Mouse (Mus musculus): ENCODE results near the gene Tcf20. TPM values are rescaled to one million over a fixed set of nuclear protein-coding genes. Genes with fewer than 3 reads are reported as not detected.

The Tcf20 gene
- polyA plus RNA-seq, 1 experiment from 2014 or later, result 15.2 TPM

- 30% methylated on average over 5 of the region's 5 CpGs for WGBS
- no peak overlapping the region for H3K4me3 ChIP-seq
- peaks cover 98% of the 10 kb centered on the region for H3K4me1 ChIP-seq
- peak; percentile 60 for ATAC-seq (ENCODE audit: insufficient number of reproducible peaks, insufficient read depth, low FRiP score, low TSS enrichment, low read depth)
- peak overlapping the region; percentile 50 for H3K4me2 ChIP-seq
- H3K36me3 ChIP-seq, result peaks cover 5% of the 10 kb centered on the region; the same call in 1 of the 2 replicates
- peak overlapping the region; percentile 46 for H3K9ac ChIP-seq
- H3K27me3 ChIP-seq, result no peaks in the 10 kb centered on the region
- no peaks in the 10 kb centered on the region for H3K9me3 ChIP-seq
- H3K27ac ChIP-seq, result peak overlapping the region; percentile 87
Observed at GRCm38 (mm10) chr15:82937428-82937992, 50.2 kb downstream of the Tcf20 start.

- Histone ChIP-seq H3K27me3 (no peaks in the 10 kb centered on the region; the same call in 1 of the 2 replicates), H3K4me1 (peaks cover 87% of the 10 kb centered on the region), H3K9me3 (no peaks in the 10 kb centered on the region), H3K36me3 (peaks cover 5% of the 10 kb centered on the region; the same call in 1 of the 2 replicates), H3K4me2 (no peak overlapping the region), H3K9ac (no peak overlapping the region), H3K4me3 (no peak overlapping the region), H3K27ac (no peak overlapping the region)
- no peak for ATAC-seq (ENCODE audit: insufficient number of reproducible peaks, insufficient read depth, low FRiP score, low TSS enrichment, low read depth)
- 76% methylated on average over 10 of the region's 10 CpGs for WGBS
Observed at GRCm38 (mm10) chr15:82934971-82935370, 52.7 kb downstream of the Tcf20 start.

- no peaks in the 10 kb centered on the region for H3K36me3 ChIP-seq
- H3K27ac ChIP-seq, result peak overlapping the region; percentile 82
- H3K9ac ChIP-seq, result 0 out of 2 replicates have a peak overlapping the region, but pooled peaks have one; percentile 46
- no peak overlapping the region for H3K4me3 ChIP-seq
- no peak for ATAC-seq (ENCODE audit: insufficient number of reproducible peaks, insufficient read depth, low FRiP score, low TSS enrichment, low read depth)
- H3K4me1 ChIP-seq, result peaks cover 89% of the 10 kb centered on the region
- WGBS, result 33% methylated on average over 4 of the region's 4 CpGs
- H3K9me3 ChIP-seq, result no peaks in the 10 kb centered on the region
- H3K4me2 ChIP-seq, result no peak overlapping the region
- H3K27me3 ChIP-seq, result peaks cover 8% of the 10 kb centered on the region; the same call in 1 of the 2 replicates
Observed at GRCm38 (mm10) chr15:82932936-82933650, 54.6 kb downstream of the Tcf20 start.

- no peak overlapping the region for H3K27ac ChIP-seq
- no peak overlapping the region for H3K9ac ChIP-seq
- no peak overlapping the region for H3K4me2 ChIP-seq
- WGBS, result 86% methylated on average over 5 of the region's 5 CpGs
- no peak for ATAC-seq (ENCODE audit: insufficient number of reproducible peaks, insufficient read depth, low FRiP score, low TSS enrichment, low read depth)
- H3K36me3 ChIP-seq, result no peaks in the 10 kb centered on the region
- H3K4me1 ChIP-seq, result peaks cover 89% of the 10 kb centered on the region
- no peak overlapping the region for H3K4me3 ChIP-seq
- H3K9me3 ChIP-seq, result no peaks in the 10 kb centered on the region
- H3K27me3 ChIP-seq, result peaks cover 8% of the 10 kb centered on the region
Observed at GRCm38 (mm10) chr15:82931436-82931835, 56.2 kb downstream of the Tcf20 start.

- Histone ChIP-seq H3K9ac (0 out of 2 replicates have a peak overlapping the region, but pooled peaks have one; percentile 22), H3K4me1 (peaks cover 89% of the 10 kb centered on the region), H3K27ac (peak overlapping the region; percentile 62; the same call in 1 of the 2 replicates), H3K36me3 (no peaks in the 10 kb centered on the region), H3K27me3 (peaks cover 8% of the 10 kb centered on the region), H3K4me3 (no peak overlapping the region), H3K4me2 (peak overlapping the region; percentile 24; the same call in 1 of the 2 replicates), H3K9me3 (no peaks in the 10 kb centered on the region)
- ATAC-seq (ENCODE audit: insufficient number of reproducible peaks, insufficient read depth, low FRiP score, low TSS enrichment, low read depth), result no peak
- WGBS, result 26% methylated on average over 9 of the region's 9 CpGs
Observed at GRCm38 (mm10) chr15:82929595-82929994, 58.1 kb downstream of the Tcf20 start.

- H3K4me2 ChIP-seq, result no peak overlapping the region; the same call in 1 of the 2 replicates
- no peaks in the 10 kb centered on the region for H3K9me3 ChIP-seq
- H3K36me3 ChIP-seq, result no peaks in the 10 kb centered on the region
- ATAC-seq (ENCODE audit: insufficient number of reproducible peaks, insufficient read depth, low FRiP score, low TSS enrichment, low read depth), result no peak
- H3K27ac ChIP-seq, result peak overlapping the region; percentile 62; the same call in 1 of the 2 replicates
- H3K9ac ChIP-seq, result no peak overlapping the region
- no peak overlapping the region for H3K4me3 ChIP-seq
- 50% methylated on average over 8 of the region's 8 CpGs for WGBS
- H3K27me3 ChIP-seq, result peaks cover 8% of the 10 kb centered on the region
- H3K4me1 ChIP-seq, result peaks cover 89% of the 10 kb centered on the region
Observed at GRCm38 (mm10) chr15:82928844-82929243, 58.8 kb downstream of the Tcf20 start.

GRCm38 (mm10) chr15:82928023-82928422, 59.6 kb downstream of the Tcf20 start:
- Histone ChIP-seq H3K36me3 (no peaks in the 10 kb centered on the region), H3K4me3 (no peak overlapping the region), H3K9me3 (no peaks in the 10 kb centered on the region), H3K4me2 (no peak overlapping the region), H3K4me1 (peaks cover 89% of the 10 kb centered on the region), H3K27me3 (peaks cover 8% of the 10 kb centered on the region), H3K9ac (0 out of 2 replicates have a peak overlapping the region, but pooled peaks have one; percentile 7), H3K27ac (no peak overlapping the region; the same call in 1 of the 2 replicates)
- ATAC-seq (ENCODE audit: insufficient number of reproducible peaks, insufficient read depth, low FRiP score, low TSS enrichment, low read depth), result no peak
- WGBS, result 11% methylated on average over 6 of the region's 6 CpGs

GRCm38 (mm10) chr15:82927057-82927456, 60.6 kb downstream of the Tcf20 start:
- WGBS, result 61% methylated on average over 5 of the region's 5 CpGs
- H3K4me2 ChIP-seq, result no peak overlapping the region
- no peaks in the 10 kb centered on the region for H3K9me3 ChIP-seq
- H3K4me3 ChIP-seq, result no peak overlapping the region
- H3K27ac ChIP-seq, result no peak overlapping the region; the same call in 1 of the 2 replicates
- H3K9ac ChIP-seq, result no peak overlapping the region
- H3K4me1 ChIP-seq, result peaks cover 91% of the 10 kb centered on the region
- no peaks in the 10 kb centered on the region for H3K36me3 ChIP-seq
- ATAC-seq (ENCODE audit: insufficient number of reproducible peaks, insufficient read depth, low FRiP score, low TSS enrichment, low read depth), result no peak
- peaks cover 8% of the 10 kb centered on the region for H3K27me3 ChIP-seq

GRCm38 (mm10) chr15:82924679-82925425, 62.8 kb downstream of the Tcf20 start:
- H3K27ac ChIP-seq, result peak overlapping the region; percentile 91
- H3K4me1 ChIP-seq, result peaks cover 96% of the 10 kb centered on the region
- WGBS, result under 1% methylated on average over 11 of the region's 11 CpGs
- no peak for ATAC-seq (ENCODE audit: insufficient number of reproducible peaks, insufficient read depth, low FRiP score, low TSS enrichment, low read depth)
- no peaks in the 10 kb centered on the region for H3K9me3 ChIP-seq
- H3K27me3 ChIP-seq, result peaks cover 8% of the 10 kb centered on the region
- H3K9ac ChIP-seq, result no peak overlapping the region
- H3K4me3 ChIP-seq, result no peak overlapping the region
- H3K36me3 ChIP-seq, result no peaks in the 10 kb centered on the region
- H3K4me2 ChIP-seq, result peak overlapping the region; percentile 47

GRCm38 (mm10) chr15:82923531-82923930, 64.1 kb downstream of the Tcf20 start:
- Histone ChIP-seq H3K4me2 (no peak overlapping the region), H3K4me1 (peaks cover 94% of the 10 kb centered on the region), H3K27ac (peak overlapping the region; percentile 91; the same call in 1 of the 2 replicates), H3K9ac (0 out of 2 replicates have a peak overlapping the region, but pooled peaks have one; percentile 21), H3K27me3 (peaks cover 7% of the 10 kb centered on the region), H3K4me3 (no peak overlapping the region), H3K9me3 (no peaks in the 10 kb centered on the region), H3K36me3 (no peaks in the 10 kb centered on the region)
- WGBS, result 68% methylated on average over 5 of the region's 5 CpGs
- ATAC-seq (ENCODE audit: insufficient number of reproducible peaks, insufficient read depth, low FRiP score, low TSS enrichment, low read depth), result no peak

- Histone ChIP-seq H3K27ac (peak overlapping the region; percentile 51), H3K9ac (no peak overlapping the region)
- WGBS, result 55% methylated on average over 4 of the region's 4 CpGs
Observed at GRCm38 (mm10) chr15:82922755-82923154, 64.9 kb downstream of the Tcf20 start.

More at GRCm38 (mm10) chr15:82922755-82923154, 64.9 kb downstream of the Tcf20 start:
- Histone ChIP-seq H3K4me2 (peak overlapping the region; percentile 45; the same call in 1 of the 2 replicates), H3K4me1 (peaks cover 94% of the 10 kb centered on the region), H3K27me3 (peaks cover 7% of the 10 kb centered on the region), H3K9me3 (no peaks in the 10 kb centered on the region), H3K4me3 (no peak overlapping the region), H3K36me3 (no peaks in the 10 kb centered on the region)
- no peak for ATAC-seq (ENCODE audit: insufficient number of reproducible peaks, insufficient read depth, low FRiP score, low TSS enrichment, low read depth)

Data from embryonic facial prominence, embryonic 13.5 days (tissue).